Mouse (Mus musculus) heart, adult 9 months (tissue): ENCODE data around the gene Ccdc39.

Source experiments
- DNase-seq, 2 experiments: peaks; one replicate each; pipeline ENCODE4 v3.0.0; 2022; ENCODE audit warnings: low spot score in 2 of 2

The Ccdc39 gene

DNA sequence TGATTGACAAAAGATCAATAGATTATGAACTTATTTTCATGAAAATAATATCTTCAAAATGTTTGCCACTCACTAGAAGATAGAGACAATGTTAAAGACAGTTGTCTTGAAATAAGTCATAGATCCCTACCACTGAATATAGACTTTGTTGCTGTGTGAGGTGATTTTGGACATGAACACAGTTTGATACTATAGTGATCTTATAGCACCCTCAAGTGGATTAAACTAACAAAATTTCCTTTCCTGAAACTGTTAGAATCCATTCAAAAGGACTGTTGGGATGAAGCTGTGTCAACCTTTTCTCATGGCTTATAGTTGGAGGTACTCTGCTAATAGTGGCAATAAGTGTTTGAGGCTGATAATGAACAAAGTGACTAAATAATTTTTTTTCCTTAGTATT, 53.1 kb downstream of the Ccdc39 start:
- DNase-seq = no peak
